In genomic region chr5:144733953-144734352, GRCm38 (mm10) we compare ENCODE assay signal across 9 mouse cellular contexts. TPM values are rescaled to one million over a fixed set of nuclear protein-coding genes. Genes with fewer than 3 reads are reported as not detected.
DNase-seq lines count a peak whose midpoint lies in the region; ATAC-seq and TF ChIP-seq lines count a peak whose summit lies in the region.
"Had no signal": no experiment of that assay in that cellular context is flagged by ENCODE, and none has a peak within 500 bp of the region (broad histone marks: within the 10 kb centered on the region; RNA-seq: fewer than 3 reads in every experiment).

No protein-coding gene starts in this region.

- H3K4me1 ChIP-seq in forebrain, embryonic 11.5 days (replicated peaks; ENCODE audit: control insufficient read depth, insufficient read depth, low read length): no peaks in the 10 kb centered on the region
- no peaks in the 10 kb centered on the region for H3K4me1 ChIP-seq in forebrain, embryonic 15.5 days
- no peaks in the 10 kb centered on the region for H3K4me1 ChIP-seq in bone marrow, adult 2 months (ENCODE audit: control insufficient read depth, insufficient read depth, low read length)
- no peaks in the 10 kb centered on the region for H3K4me1 ChIP-seq in embryonic facial prominence, embryonic 14.5 days (ENCODE audit: control insufficient read depth, insufficient read depth, low read length)
- no peaks in the 10 kb centered on the region for H3K4me1 ChIP-seq in liver, embryonic 11.5 days (replicated peaks; ENCODE audit: control insufficient read depth, insufficient read depth, low read length)
- H3K4me1 ChIP-seq: limb, embryonic 15.5 days had no signal

- WGBS in forebrain, embryonic 11.5 days: 27% methylated on average over 4 of the region's 4 CpGs
- WGBS in forebrain, embryonic 15.5 days: 22% methylated on average over 4 of the region's 4 CpGs
- WGBS in bone marrow, adult 2 months: 28% methylated on average over 4 of the region's 4 CpGs
- 27% methylated on average over 4 of the region's 4 CpGs for WGBS in embryonic facial prominence, embryonic 14.5 days
- WGBS in liver, embryonic 11.5 days: 26% methylated on average over 4 of the region's 4 CpGs

- H3K27ac ChIP-seq in forebrain, embryonic 11.5 days (ENCODE audit: low read depth, low read length): no peak overlapping the region
- no peak overlapping the region for H3K27ac ChIP-seq in forebrain, embryonic 15.5 days (replicated peaks)
- no peak overlapping the region for H3K27ac ChIP-seq in bone marrow, adult 2 months (ENCODE audit: control insufficient read depth, insufficient read depth, low read depth, low read length, poor library complexity)
- H3K27ac ChIP-seq in embryonic facial prominence, embryonic 14.5 days (replicated peaks; ENCODE audit: low read depth, low read length): no peak overlapping the region
- no peak overlapping the region for H3K27ac ChIP-seq in liver, embryonic 11.5 days (ENCODE audit: low read depth, low read length)
- H3K27ac ChIP-seq: limb, embryonic 15.5 days had no signal

- H3K4me2 ChIP-seq in forebrain, embryonic 11.5 days (ENCODE audit: low read depth, low read length, severe bottlenecking): no peak overlapping the region
- H3K4me2 ChIP-seq in forebrain, embryonic 15.5 days (replicated peaks): no peak overlapping the region
- no peak overlapping the region for H3K4me2 ChIP-seq in embryonic facial prominence, embryonic 14.5 days (ENCODE audit: low read depth, low read length)
- no peak overlapping the region for H3K4me2 ChIP-seq in liver, embryonic 11.5 days
- H3K4me2 ChIP-seq: limb, embryonic 15.5 days had no signal

- no peaks in the 10 kb centered on the region for H3K9me3 ChIP-seq in forebrain, embryonic 11.5 days (ENCODE audit: control insufficient read depth, low read length)
- H3K9me3 ChIP-seq in forebrain, embryonic 15.5 days: no peaks in the 10 kb centered on the region
- no peaks in the 10 kb centered on the region for H3K9me3 ChIP-seq in embryonic facial prominence, embryonic 14.5 days (ENCODE audit: control insufficient read depth, low read length)
- no peaks in the 10 kb centered on the region for H3K9me3 ChIP-seq in liver, embryonic 11.5 days (ENCODE audit: control insufficient read depth, low read length)
- H3K9me3 ChIP-seq: limb, embryonic 15.5 days had no signal

- TF ChIP-seq POLR2A in bone marrow, adult 2 months (IDR thresholded peaks at IDR 0.05; ENCODE audit: borderline replicate concordance, control insufficient read depth, low read depth, low read length): no peak

- no peak for ATAC-seq in forebrain, embryonic 11.5 days (replicated peaks; ENCODE audit: low FRiP score)
- ATAC-seq in forebrain, embryonic 15.5 days (replicated peaks): no peak
- no peak for ATAC-seq in embryonic facial prominence, embryonic 14.5 days (ENCODE audit: low read depth)
- no peak for ATAC-seq in liver, embryonic 11.5 days (replicated peaks; ENCODE audit: low FRiP score)

- no peaks in the 10 kb centered on the region for H3K36me3 ChIP-seq in forebrain, embryonic 11.5 days (ENCODE audit: control insufficient read depth, insufficient read depth, low read length)
- no peaks in the 10 kb centered on the region for H3K36me3 ChIP-seq in forebrain, embryonic 15.5 days
- H3K36me3 ChIP-seq in embryonic facial prominence, embryonic 14.5 days (ENCODE audit: control insufficient read depth, insufficient read depth, low read length): no peaks in the 10 kb centered on the region
- no peaks in the 10 kb centered on the region for H3K36me3 ChIP-seq in liver, embryonic 11.5 days (ENCODE audit: control insufficient read depth, insufficient read depth, low read length)
- H3K36me3 ChIP-seq: limb, embryonic 15.5 days had no signal

- TF ChIP-seq CTCF in bone marrow, adult 2 months (IDR thresholded peaks at IDR 0.05; ENCODE audit: control insufficient read depth, insufficient read depth, low read length): 0 out of 2 replicates have a peak, but pooled peaks have one; percentile 16

- no peak overlapping the region for H3K4me3 ChIP-seq in forebrain, embryonic 11.5 days (ENCODE audit: low read depth, low read length)
- H3K4me3 ChIP-seq in forebrain, embryonic 15.5 days: no peak overlapping the region
- H3K4me3 ChIP-seq in bone marrow, adult 2 months (replicated peaks; ENCODE audit: control insufficient read depth, low read depth, low read length): no peak overlapping the region
- H3K4me3 ChIP-seq in embryonic facial prominence, embryonic 14.5 days (ENCODE audit: low read depth, low read length): no peak overlapping the region
- H3K4me3 ChIP-seq in liver, embryonic 11.5 days (ENCODE audit: low read depth, low read length): no peak overlapping the region
- H3K4me3 ChIP-seq: limb, embryonic 15.5 days had no signal

- 0 out of 2 replicates have a peak, but pooled peaks cover 2% of the 10 kb centered on the region for H3K27me3 ChIP-seq in forebrain, embryonic 11.5 days (ENCODE audit: control insufficient read depth, insufficient read depth, low read length)
- H3K27me3 ChIP-seq in forebrain, embryonic 15.5 days: no peaks in the 10 kb centered on the region
- H3K27me3 ChIP-seq in embryonic facial prominence, embryonic 14.5 days (replicated peaks; ENCODE audit: control insufficient read depth, insufficient read depth, low read length): no peaks in the 10 kb centered on the region
- no peaks in the 10 kb centered on the region for H3K27me3 ChIP-seq in liver, embryonic 11.5 days (replicated peaks; ENCODE audit: control insufficient read depth, insufficient read depth, low read length)
- H3K27me3 ChIP-seq: limb, embryonic 15.5 days had no signal

- DNase-seq in forebrain, embryonic 11.5 days (ENCODE audit: low spot score): peak; percentile 88
- peak; percentile 61 to 64 for DNase-seq in B cell, adult 2 months
- peak; percentile 61 for DNase-seq in embryonic facial prominence, embryonic 14.5 days (ENCODE audit: low spot score)
- DNase-seq in kidney, postnatal 14 days: peak; percentile 50
- peak; percentile 47 for DNase-seq in liver, embryonic 11.5 days (ENCODE audit: low spot score)
- peak; percentile 81 to 90 for DNase-seq in right cerebral cortex, adult 2 months (ENCODE audit: low spot score in 2 of 2)

- no peak overlapping the region for H3K9ac ChIP-seq in forebrain, embryonic 11.5 days (ENCODE audit: low read length)
- H3K9ac ChIP-seq in forebrain, embryonic 15.5 days (replicated peaks): no peak overlapping the region
- no peak overlapping the region for H3K9ac ChIP-seq in embryonic facial prominence, embryonic 14.5 days (ENCODE audit: low read depth, low read length)
- no peak overlapping the region for H3K9ac ChIP-seq in liver, embryonic 11.5 days (ENCODE audit: low read depth, low read length)
- H3K9ac ChIP-seq: limb, embryonic 15.5 days had no signal

RNA-seq across cellular contexts. Expression of gene Tmem130, which starts 27.7 kb away (rescaled TPM):
- 14.5 and 16.0 TPM in 2 replicates for polyA plus RNA-seq in forebrain, embryonic 11.5 days (2014; fragmentation: Nextera tagmentation; extraction: Ambion mirVana)
- polyA plus RNA-seq in forebrain, embryonic 15.5 days (2015; fragmentation: Nextera tagmentation; extraction: Ambion mirVana): 132 and 153 TPM in 2 replicates
- polyA plus RNA-seq in bone marrow, adult 2 months (2011; ENCODE audit: insufficient read depth, insufficient read length, low replicate concordance, missing spikeins): not detected in 2 replicates
- 2.5 and 2.7 TPM in 2 replicates for polyA plus RNA-seq in embryonic facial prominence, embryonic 14.5 days (2014; fragmentation: Nextera tagmentation; extraction: Ambion mirVana)
- 0.65 and 0.86 TPM in 2 replicates for polyA plus RNA-seq in liver, embryonic 11.5 days (2014; fragmentation: Nextera tagmentation; extraction: Ambion mirVana)

RNA-seq across cellular contexts. Expression of gene Trrap, which starts 33.6 kb away (rescaled TPM):
- polyA plus RNA-seq in forebrain, embryonic 11.5 days (2014; fragmentation: Nextera tagmentation; extraction: Ambion mirVana): 116 and 137 TPM in 2 replicates
- polyA plus RNA-seq in forebrain, embryonic 15.5 days (2015; fragmentation: Nextera tagmentation; extraction: Ambion mirVana): 75.8 and 82.2 TPM in 2 replicates
- 18.4 and 39.9 TPM in 2 replicates for polyA plus RNA-seq in bone marrow, adult 2 months (2011; ENCODE audit: insufficient read depth, insufficient read length, low replicate concordance, missing spikeins)
- 68.8 and 75.4 TPM in 2 replicates for polyA plus RNA-seq in embryonic facial prominence, embryonic 14.5 days (2014; fragmentation: Nextera tagmentation; extraction: Ambion mirVana)
- polyA plus RNA-seq in liver, embryonic 11.5 days (2014; fragmentation: Nextera tagmentation; extraction: Ambion mirVana): 58.6 and 64.2 TPM in 2 replicates
